Mouse (Mus musculus) embryonic facial prominence, embryonic 14.5 days (tissue): ENCODE measurements at regions not wholly inside any gene's neighbourhood (a gene's known extent, or its start where the extent isn't known, plus 50 kb on each side); places are given as distances from the start of the nearest gene placed in this dataset.
A peak's percentile ranks its signal among the peaks of the same experiment; 100 is the strongest.

Experiments
- ATAC-seq: fragments of 200-750 bp; cut with Nextera tagmentation; 2 replicates; pipeline ENCODE4 v1.8.0; 2017; ENCODE audit warnings: low read depth, moderate number of reproducible peaks, moderate TSS enrichment
- DNase-seq: peaks from one replicate; pipeline ENCODE4 v3.0.0-alpha.2; 2015; ENCODE audit warnings: low spot score
- H3K27ac ChIP-seq: fragments of 300-500 bp; sonication (generic); replicated peaks from 2 replicates; pipeline ENCODE4 v1.5.1; 2014; ENCODE audit warnings: low read depth, mild to moderate bottlenecking, low read length, moderate library complexity
- H3K27me3 ChIP-seq: fragments of 300-500 bp; sonication (generic); replicated peaks from 2 replicates; pipeline ENCODE4 v1.6.1; 2014; ENCODE audit warnings: low read length; ENCODE audit not compliant: control insufficient read depth, insufficient read depth
- H3K36me3 ChIP-seq: fragments of 300-500 bp; sonication (generic); 2 replicates; pipeline ENCODE4 v1.6.1; 2014; ENCODE audit warnings: low read length, mixed read lengths; ENCODE audit not compliant: control insufficient read depth, insufficient read depth
- H3K4me1 ChIP-seq: fragments of 300-500 bp; sonication (generic); 2 replicates; pipeline ENCODE4 v1.6.1; 2014; ENCODE audit warnings: antibody characterized with exemption, low read length; ENCODE audit not compliant: control insufficient read depth, insufficient read depth
- H3K4me2 ChIP-seq: fragments of 300-500 bp; sonication (generic); 2 replicates; pipeline ENCODE4 v1.6.1; 2014; ENCODE audit warnings: low read depth, mild to moderate bottlenecking, low read length, moderate library complexity, mixed read lengths
- H3K4me3 ChIP-seq: fragments of 300-500 bp; sonication (generic); 2 replicates; pipeline ENCODE4 v1.5.1; 2014; ENCODE audit warnings: low read depth, mild to moderate bottlenecking, low read length
- H3K9ac ChIP-seq: fragments of 300-500 bp; sonication (generic); 2 replicates; pipeline ENCODE4 v1.6.1; 2014; ENCODE audit warnings: low read depth, mild to moderate bottlenecking, low read length, moderate library complexity, mixed read lengths
- H3K9me3 ChIP-seq: fragments of 300-500 bp; sonication (generic); 2 replicates; pipeline ENCODE4 v1.6.1; 2016; ENCODE audit warnings: low read length; ENCODE audit not compliant: control insufficient read depth
- WGBS: fragments of 180-500 bp; shearing (Covaris S2); extraction: QIAGEN DNeasy Blood & Tissue Kit; methylation state at CpG from one replicate; pipeline ENCODE4 v1.1.7; 2014; 5-methylcytosine and 5-hydroxymethylcytosine counted together

DNA sequence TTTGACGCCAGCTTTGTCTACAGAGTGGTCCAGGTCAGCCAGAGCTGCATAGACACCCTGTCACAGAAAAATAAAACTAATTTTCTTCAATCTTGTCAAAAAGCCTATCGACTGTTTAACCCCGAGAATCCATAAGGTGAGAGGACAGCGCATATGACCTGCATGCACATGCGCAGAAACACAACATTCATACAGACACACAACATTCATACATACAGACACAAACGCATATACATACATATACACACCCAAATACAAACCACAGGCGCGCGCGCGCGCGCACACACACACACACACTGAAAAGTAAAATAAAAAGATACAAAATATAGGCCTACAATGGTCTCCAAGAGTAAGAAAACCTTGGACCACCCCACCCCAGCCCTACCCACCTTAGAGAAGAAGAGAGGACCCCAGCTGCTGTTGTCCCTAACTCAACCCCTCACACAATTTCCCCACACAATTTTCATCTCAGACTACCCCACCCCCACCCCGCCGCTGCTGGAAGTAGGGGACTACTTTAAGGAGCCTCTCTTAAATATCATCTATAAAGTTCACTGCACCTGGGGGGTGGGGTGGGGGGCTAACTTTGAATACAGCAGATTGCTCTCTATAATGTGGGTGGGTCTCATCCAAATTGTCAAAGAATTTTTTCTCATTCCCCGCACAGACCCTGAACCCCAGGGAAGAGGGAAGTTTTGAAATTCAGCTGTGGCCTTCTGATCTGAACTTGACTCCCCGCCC lies 52.2 kb upstream of the Chd2 start:
- DNase-seq (no peak), ATAC-seq (no peak)
- 74% methylated on average over 17 of the region's 17 CpGs for WGBS
- 0 out of 2 replicates have a peak, but pooled peaks cover 4% of the 10 kb centered on the region for H3K9me3 ChIP-seq
- H3K4me2 ChIP-seq, result peak overlapping the region; percentile 39
- H3K4me1 ChIP-seq, result peaks cover 38% of the 10 kb centered on the region
- no peak overlapping the region for H3K4me3 ChIP-seq
- no peaks in the 10 kb centered on the region for H3K36me3 ChIP-seq
- H3K27ac ChIP-seq, result peak overlapping the region; percentile 94
- H3K9ac ChIP-seq, result 0 out of 2 replicates have a peak overlapping the region, but pooled peaks have one; percentile 4
- no peaks in the 10 kb centered on the region for H3K27me3 ChIP-seq

DNA sequence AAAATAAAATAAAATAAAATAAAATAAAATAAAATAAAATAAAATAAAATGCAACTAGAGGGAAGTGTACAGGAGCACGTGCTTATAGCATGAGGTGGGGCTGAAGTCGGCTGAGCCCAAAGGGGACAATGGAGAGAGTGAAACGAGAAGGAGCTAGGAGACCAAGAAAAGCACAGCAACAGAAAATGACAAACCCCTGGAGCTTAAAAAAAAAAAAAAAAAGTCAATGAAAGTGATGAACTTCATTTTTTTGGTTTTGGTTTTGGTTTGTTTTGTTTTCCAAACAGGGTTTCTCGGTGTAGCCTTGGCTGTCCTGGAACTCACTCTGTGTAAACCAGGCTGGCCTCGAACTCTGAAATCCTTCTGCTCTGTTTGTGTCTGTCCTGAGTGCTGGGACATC lies 51.2 kb upstream of the Chd2 start:
- no peaks in the 10 kb centered on the region for H3K27me3 ChIP-seq

More for the DNA sequence above, 51.2 kb upstream of the Chd2 start:
- ATAC-seq (no peak), DNase-seq (no peak)
- peaks cover 42% of the 10 kb centered on the region for H3K4me1 ChIP-seq
- H3K4me2 ChIP-seq, result no peak overlapping the region
- H3K9ac ChIP-seq, result no peak overlapping the region
- 0 out of 2 replicates have a peak, but pooled peaks cover 4% of the 10 kb centered on the region for H3K9me3 ChIP-seq
- H3K4me3 ChIP-seq, result no peak overlapping the region
- no peak overlapping the region for H3K27ac ChIP-seq
- 87% methylated on average over 5 of the region's 5 CpGs for WGBS
- H3K36me3 ChIP-seq, result no peaks in the 10 kb centered on the region
